Mouse (Mus musculus) hindbrain, embryonic 10.5 days (tissue): ENCODE measurements at regions not wholly inside any gene's neighbourhood (a gene's known extent, or its start where the extent isn't known, plus 50 kb on each side); places are given as distances from the start of the nearest gene placed in this dataset.

Source experiments
- DNase-seq: peaks from one replicate; pipeline ENCODE4 v3.0.0-alpha.2; 2017; ENCODE audit warnings: low spot score
- H3K27ac ChIP-seq: fragments of 300-500 bp; sonication (generic); 2 replicates; pipeline ENCODE4 v1.5.1; 2016; ENCODE audit warnings: mild to moderate bottlenecking, moderate library complexity
- H3K27me3 ChIP-seq: fragments of 300-500 bp; sonication (generic); 2 replicates; pipeline ENCODE4 v1.6.1; 2016; ENCODE audit warnings: mild to moderate bottlenecking; ENCODE audit not compliant: poor library complexity, insufficient read depth, severe bottlenecking
- H3K36me3 ChIP-seq: fragments of 300-500 bp; sonication (generic); 2 replicates; pipeline ENCODE4 v1.6.1; 2016; ENCODE audit warnings: mild to moderate bottlenecking, moderate library complexity
- H3K4me1 ChIP-seq: fragments of 300-500 bp; sonication (generic); replicated peaks from 2 replicates; pipeline ENCODE4 v1.6.1; 2016; ENCODE audit warnings: mild to moderate bottlenecking
- H3K4me3 ChIP-seq: fragments of 300-500 bp; sonication (generic); 2 replicates; pipeline ENCODE4 v1.5.1; 2016; ENCODE audit warnings: mild to moderate bottlenecking, moderate library complexity
- H3K9me3 ChIP-seq: fragments of 300-500 bp; sonication (generic); 2 replicates; pipeline ENCODE4 v1.6.1; 2016; ENCODE audit warnings: mild to moderate bottlenecking, moderate library complexity
- WGBS: fragments of 180-500 bp; shearing (Covaris S2); methylation state at CpG from one replicate; pipeline ENCODE4 v1.1.7; 2016; 5-methylcytosine and 5-hydroxymethylcytosine counted together

- no peaks in the 10 kb centered on the region; the same call in 1 of the 2 replicates for H3K27me3 ChIP-seq
- no peaks in the 10 kb centered on the region for H3K36me3 ChIP-seq
- H3K9me3 ChIP-seq, result no peaks in the 10 kb centered on the region
- no peaks in the 10 kb centered on the region for H3K4me1 ChIP-seq
- 94% methylated on average over 1 of the region's 1 CpGs for WGBS
- H3K27ac ChIP-seq, result no peak overlapping the region
- no peak overlapping the region for H3K4me3 ChIP-seq
- DNase-seq, result no peak
Measured at GRCm38 (mm10) chr12:10445738-10446137, 55.2 kb downstream of the Rdh14 start.

- DNase-seq, result no peak
- Histone ChIP-seq H3K27me3 (no peaks in the 10 kb centered on the region), H3K36me3 (no peaks in the 10 kb centered on the region), H3K4me3 (no peak overlapping the region), H3K9me3 (no peaks in the 10 kb centered on the region), H3K27ac (no peak overlapping the region), H3K4me1 (no peaks in the 10 kb centered on the region)
- 79% methylated on average over 1 of the region's 1 CpGs for WGBS
Measured at GRCm38 (mm10) chr12:10457960-10458655, 67.5 kb downstream of the Rdh14 start.

- H3K4me1 ChIP-seq, result no peaks in the 10 kb centered on the region
- DNase-seq, result no peak
- no peaks in the 10 kb centered on the region for H3K36me3 ChIP-seq
- H3K27me3 ChIP-seq, result no peaks in the 10 kb centered on the region
- 91% methylated on average over 7 of the region's 7 CpGs for WGBS
- no peak overlapping the region for H3K4me3 ChIP-seq
- no peak overlapping the region for H3K27ac ChIP-seq
- H3K9me3 ChIP-seq, result no peaks in the 10 kb centered on the region
Measured at GRCm38 (mm10) chr12:10461796-10462195, 71.2 kb downstream of the Rdh14 start.

GRCm38 (mm10) chr12:10462956-10463355 is 72.4 kb downstream of the Rdh14 start:
- DNase-seq, result no peak
- no peaks in the 10 kb centered on the region for H3K4me1 ChIP-seq
- no peak overlapping the region for H3K4me3 ChIP-seq
- no peaks in the 10 kb centered on the region for H3K27me3 ChIP-seq
- no peaks in the 10 kb centered on the region for H3K9me3 ChIP-seq
- H3K36me3 ChIP-seq, result no peaks in the 10 kb centered on the region
- 47% methylated on average over 3 of the region's 3 CpGs for WGBS
- no peak overlapping the region for H3K27ac ChIP-seq

GRCm38 (mm10) chr12:10473986-10474385 is 83.4 kb downstream of the Rdh14 start:
- Histone ChIP-seq H3K27me3 (no peaks in the 10 kb centered on the region), H3K4me1 (no peaks in the 10 kb centered on the region), H3K9me3 (no peaks in the 10 kb centered on the region), H3K27ac (no peak overlapping the region), H3K4me3 (no peak overlapping the region), H3K36me3 (no peaks in the 10 kb centered on the region)
- peak; percentile 5 for DNase-seq
- 74% methylated on average over 1 of the region's 1 CpGs for WGBS

GRCm38 (mm10) chr12:10480781-10481180 is 90.2 kb downstream of the Rdh14 start:
- no peaks in the 10 kb centered on the region for H3K36me3 ChIP-seq
- no peaks in the 10 kb centered on the region for H3K4me1 ChIP-seq
- H3K27ac ChIP-seq, result no peak overlapping the region
- 69% methylated on average over 1 of the region's 1 CpGs for WGBS
- no peaks in the 10 kb centered on the region for H3K9me3 ChIP-seq
- H3K4me3 ChIP-seq, result no peak overlapping the region
- no peak for DNase-seq
- H3K27me3 ChIP-seq, result no peaks in the 10 kb centered on the region

GRCm38 (mm10) chr12:10482294-10483010 is 91.9 kb downstream of the Rdh14 start:
- H3K36me3 ChIP-seq, result no peaks in the 10 kb centered on the region
- no peak overlapping the region for H3K27ac ChIP-seq
- DNase-seq, result no peak
- H3K27me3 ChIP-seq, result no peaks in the 10 kb centered on the region
- H3K9me3 ChIP-seq, result no peaks in the 10 kb centered on the region
- no peaks in the 10 kb centered on the region for H3K4me1 ChIP-seq
- no peak overlapping the region for H3K4me3 ChIP-seq
- 82% methylated on average over 4 of the region's 4 CpGs for WGBS

- Histone ChIP-seq H3K36me3 (no peaks in the 10 kb centered on the region), H3K27ac (no peak overlapping the region), H3K4me3 (no peak overlapping the region), H3K4me1 (no peaks in the 10 kb centered on the region), H3K27me3 (no peaks in the 10 kb centered on the region), H3K9me3 (no peaks in the 10 kb centered on the region)
- no peak for DNase-seq
Measured at GRCm38 (mm10) chr12:10506721-10507120, 116.1 kb downstream of the Rdh14 start.

GRCm38 (mm10) chr12:10513526-10513925 is 123.0 kb downstream of the Rdh14 start:
- DNase-seq, result no peak
- Histone ChIP-seq H3K27ac (no peak overlapping the region), H3K9me3 (no peaks in the 10 kb centered on the region), H3K36me3 (no peaks in the 10 kb centered on the region), H3K27me3 (no peaks in the 10 kb centered on the region), H3K4me3 (no peak overlapping the region), H3K4me1 (no peaks in the 10 kb centered on the region)
- 85% methylated on average over 5 of the region's 5 CpGs for WGBS

- no peak for DNase-seq
- Histone ChIP-seq H3K4me1 (no peaks in the 10 kb centered on the region), H3K27me3 (no peaks in the 10 kb centered on the region), H3K4me3 (no peak overlapping the region), H3K36me3 (no peaks in the 10 kb centered on the region), H3K27ac (no peak overlapping the region), H3K9me3 (no peaks in the 10 kb centered on the region)
- 85% methylated on average over 8 of the region's 8 CpGs for WGBS
Measured at GRCm38 (mm10) chr12:10514278-10514677, 123.7 kb downstream of the Rdh14 start.

GRCm38 (mm10) chr12:10524509-10525286 is 134.1 kb downstream of the Rdh14 start:
- no peak for DNase-seq
- Histone ChIP-seq H3K27ac (no peak overlapping the region), H3K9me3 (no peaks in the 10 kb centered on the region), H3K36me3 (no peaks in the 10 kb centered on the region), H3K4me1 (no peaks in the 10 kb centered on the region), H3K27me3 (no peaks in the 10 kb centered on the region), H3K4me3 (no peak overlapping the region)
- 70% methylated on average over 7 of the region's 7 CpGs for WGBS

- no peak for DNase-seq
- no peaks in the 10 kb centered on the region for H3K9me3 ChIP-seq
- no peaks in the 10 kb centered on the region for H3K27me3 ChIP-seq
- no peak overlapping the region for H3K4me3 ChIP-seq
- 85% methylated on average over 4 of the region's 4 CpGs for WGBS
- no peak overlapping the region for H3K27ac ChIP-seq
- no peaks in the 10 kb centered on the region for H3K4me1 ChIP-seq
- H3K36me3 ChIP-seq, result no peaks in the 10 kb centered on the region
Measured at GRCm38 (mm10) chr12:10525934-10526333, 135.4 kb downstream of the Rdh14 start.

GRCm38 (mm10) chr12:10529077-10529476 is 138.5 kb downstream of the Rdh14 start:
- Histone ChIP-seq H3K36me3 (no peaks in the 10 kb centered on the region), H3K4me1 (no peaks in the 10 kb centered on the region), H3K9me3 (no peaks in the 10 kb centered on the region), H3K27me3 (no peaks in the 10 kb centered on the region), H3K27ac (no peak overlapping the region), H3K4me3 (no peak overlapping the region)
- 84% methylated on average over 2 of the region's 2 CpGs for WGBS
- DNase-seq, result no peak
